8 mouse cellular contexts compared by ENCODE assay signal in genomic region chr8:94171321-94171755, GRCm38 (mm10). TPM values are rescaled to one million over a fixed set of nuclear protein-coding genes. Genes with fewer than 3 reads are reported as not detected.
DNase-seq lines count a peak whose midpoint lies in the region; TF ChIP-seq lines count a peak whose summit lies in the region.

No protein-coding gene starts in this region.

- H3K4me1 ChIP-seq in heart, adult 2 months (ENCODE audit: control insufficient read depth, insufficient read depth, low read length): peaks cover 7% of the 10 kb centered on the region
- H3K4me1 ChIP-seq in kidney, adult 2 months (ENCODE audit: control insufficient read depth, insufficient read depth, low read length): no peaks in the 10 kb centered on the region

- peak overlapping the region; percentile 92 for H3K27ac ChIP-seq in layer of hippocampus, adult 2 months
- no peak overlapping the region for H3K27ac ChIP-seq in heart, adult 2 months
- H3K27ac ChIP-seq in kidney, adult 2 months (ENCODE audit: insufficient read depth, low read depth, low read length): no peak overlapping the region

- TF ChIP-seq POLR2A in heart, adult 2 months (IDR thresholded peaks at IDR 0.05; ENCODE audit: insufficient read depth, low read depth, low read length): no peak
- no peak for TF ChIP-seq POLR2A in kidney, adult 2 months (IDR thresholded peaks at IDR 0.05; ENCODE audit: low read depth, low read length)

- H3K9ac ChIP-seq in heart, adult 2 months (ENCODE audit: low read depth, low read length): no peak overlapping the region

- WGBS in heart, adult 2 months: 22% methylated on average over 10 of the region's 10 CpGs
- WGBS in kidney, adult 2 months: 34% methylated on average over 10 of the region's 10 CpGs

- H3K27me3 ChIP-seq in heart, adult 2 months (ENCODE audit: control insufficient read depth, insufficient read depth, low read length): no peaks in the 10 kb centered on the region
- H3K27me3 ChIP-seq in kidney, adult 2 months (replicated peaks; ENCODE audit: control insufficient read depth, insufficient read depth, low read length): no peaks in the 10 kb centered on the region

- DNase-seq in layer of hippocampus, adult 2 months (ENCODE audit: low spot score in 2 of 2): no peak
- no peak for DNase-seq in layer of hippocampus, adult 9-11 months
- peak; percentile 74 for DNase-seq in adrenal gland, postnatal 14 days
- DNase-seq in heart, adult 2 months: peak; percentile 50 to 53
- DNase-seq in kidney, adult 2 months: peak; percentile 62
- peak; percentile 52 for DNase-seq in lung, postnatal 10 days
- no peak for DNase-seq in embryo, embryonic 9.5 days (ENCODE audit: extremely low spot score)
- no peak for DNase-seq in right cerebral cortex, postnatal 4 days

- H3K36me3 ChIP-seq in heart, adult 2 months (ENCODE audit: control insufficient read depth, insufficient read depth, low read length): no peaks in the 10 kb centered on the region
- no peaks in the 10 kb centered on the region for H3K36me3 ChIP-seq in kidney, adult 2 months (ENCODE audit: control insufficient read depth, insufficient read depth, low read length)

- H3K79me2 ChIP-seq in heart, adult 2 months (replicated peaks; ENCODE audit: control insufficient read depth, insufficient read depth, low read length): no peaks in the 10 kb centered on the region

- no peak for TF ChIP-seq EP300 in heart, adult 2 months (IDR thresholded peaks at IDR 0.05; ENCODE audit: insufficient read depth, low read depth, low read length)

- H3K4me3 ChIP-seq in layer of hippocampus, adult 2 months: peak overlapping the region; percentile 68; the same call in 1 of the 2 replicates
- peak overlapping the region; percentile 57; the same call in 1 of the 2 replicates for H3K4me3 ChIP-seq in heart, adult 2 months
- H3K4me3 ChIP-seq in kidney, adult 2 months (ENCODE audit: insufficient read depth, low read depth, low read length): 0 out of 2 replicates have a peak overlapping the region, but pooled peaks have one; percentile 1

- TF ChIP-seq CTCF in layer of hippocampus, adult 2 months (conservative IDR thresholded peaks at IDR 0.05): no peak
- TF ChIP-seq CTCF in heart, adult 2 months (IDR thresholded peaks at IDR 0.05): no peak
- no peak for TF ChIP-seq CTCF in kidney, adult 2 months (conservative IDR thresholded peaks at IDR 0.05; ENCODE audit: insufficient read depth, insufficient read length, low read depth, low read length)

- intact Hi-C loops in heart, adult 2 months (cut with DNase I): no loop called here

RNA-seq across cellular contexts. Expression of gene Mt2, which starts 1.1 kb away (rescaled TPM):
- total RNA-seq in layer of hippocampus, adult 2 months (2021): 100 to 1,000 TPM; 545 to 546 TPM
- total RNA-seq in adrenal gland, postnatal 14 days (2021): 119 and 299 TPM in 2 replicates
- 10 to 100 TPM; 51.8 to 74.4 TPM for total RNA-seq in heart, adult 2 months (2021)
- polyA plus RNA-seq in heart, adult 2 months (2012; rRNA removed): 15.6 and 32.2 TPM in 2 replicates
- 57.6 and 80.2 TPM in 2 replicates for polyA plus RNA-seq in kidney, adult 2 months (2012; rRNA removed)

RNA-seq across cellular contexts. Expression of gene Mt1, which starts 7.5 kb away (rescaled TPM):
- 100 to 1,000 TPM; 636 to 650 TPM for total RNA-seq in layer of hippocampus, adult 2 months (2021)
- 237 and 369 TPM in 2 replicates for total RNA-seq in adrenal gland, postnatal 14 days (2021)
- 100 to 1,000 TPM; 279 to 438 TPM for total RNA-seq in heart, adult 2 months (2021)
- 420 and 727 TPM in 2 replicates for polyA plus RNA-seq in heart, adult 2 months (2012; rRNA removed)
- polyA plus RNA-seq in kidney, adult 2 months (2012; rRNA removed): 906 and 994 TPM in 2 replicates

RNA-seq across cellular contexts. Expression of gene Mt3, which starts 18.9 kb away (rescaled TPM):
- total RNA-seq in layer of hippocampus, adult 2 months (2021): 1,000 to 10,000 TPM; 1,175 to 1,192 TPM
- total RNA-seq in adrenal gland, postnatal 14 days (2021): 4.3 and 8.4 TPM in 2 replicates
- total RNA-seq in heart, adult 2 months (2021): 1 to 10 TPM; 2.9 to 3.8 TPM
- 3.5 and 6.1 TPM in 2 replicates for polyA plus RNA-seq in heart, adult 2 months (2012; rRNA removed)
- polyA plus RNA-seq in kidney, adult 2 months (2012; rRNA removed): 4.2 and 8.4 TPM in 2 replicates

RNA-seq across cellular contexts. Expression of gene Mt4, which starts 34.3 kb away (rescaled TPM):
- not detected for total RNA-seq in layer of hippocampus, adult 2 months (2021)
- total RNA-seq in adrenal gland, postnatal 14 days (2021): not detected in 2 replicates
- not detected for total RNA-seq in heart, adult 2 months (2021)
- not detected in 2 replicates for polyA plus RNA-seq in heart, adult 2 months (2012; rRNA removed)
- polyA plus RNA-seq in kidney, adult 2 months (2012; rRNA removed): not detected in 2 replicates

RNA-seq across cellular contexts. Expression of gene Nup93, which starts 43.0 kb away (rescaled TPM):
- 10 to 100 TPM; 62.9 to 66.3 TPM for total RNA-seq in layer of hippocampus, adult 2 months (2021)
- total RNA-seq in adrenal gland, postnatal 14 days (2021): 17.1 and 20.2 TPM in 2 replicates
- total RNA-seq in heart, adult 2 months (2021): 10 to 100 TPM; 13.7 to 15.5 TPM
- polyA plus RNA-seq in heart, adult 2 months (2012; rRNA removed): 11.7 and 18.4 TPM in 2 replicates
- polyA plus RNA-seq in kidney, adult 2 months (2012; rRNA removed): 11.2 and 11.9 TPM in 2 replicates

Comparison
In these comparisons a context has a peak if more than half of its experiments do, and no peak if none do; other contexts are left out.
1. DNase-seq: peak in adrenal gland, postnatal 14 days (single experiment), heart, adult 2 months (2 of 2), kidney, adult 2 months (single experiment) and lung, postnatal 10 days (single experiment); none in layer of hippocampus, adult 2 months (0 of 2), layer of hippocampus, adult 9-11 months (single experiment), embryo, embryonic 9.5 days (single experiment) and right cerebral cortex, postnatal 4 days (single experiment).
2. H3K4me3 ChIP-seq: peak in every context shown above with its lines; median percentile 68 in layer of hippocampus, adult 2 months; 57 in heart, adult 2 months; 1 in kidney, adult 2 months.
3. RNA of gene Mt3, which starts 18.9 kb away (total RNA-seq): 1,175 to 1,192 TPM in layer of hippocampus, adult 2 months; 4.3 to 8.4 TPM in adrenal gland, postnatal 14 days and 2.9 to 3.8 TPM in heart, adult 2 months; every median in the first group is over 100 times any median in the second.